Mouse (Mus musculus): ENCODE measurements around the gene Zfp993. TPM values are rescaled to one million over a fixed set of nuclear protein-coding genes. Genes with fewer than 3 reads are reported as not detected.
"Not testable (repeated sequence)": the region's sequence is repeated elsewhere in the genome, so short reads cannot be mapped to it uniquely, and the experiment has no call there.

Zfp993 gene
- 0.70 TPM for polyA plus RNA-seq (2012; fragmentation: generic; extraction: Trizol)

- not testable (repeated sequence) for H3K79me2 ChIP-seq (ENCODE audit: control insufficient read depth, insufficient read depth); H3K36me3 ChIP-seq (ENCODE audit: control insufficient read depth, insufficient read depth); H3K4me3 ChIP-seq; H3K27me3 ChIP-seq (ENCODE audit: control insufficient read depth, insufficient read depth, insufficient read length); H3ac ChIP-seq (ENCODE audit: control insufficient read depth, insufficient read length); H3K4me2 ChIP-seq (ENCODE audit: low read depth)
Measured at GRCm38 (mm10) chr4:146610774-146611400, at the start of gene Zfp993. TSS of gene Zfp993 (plus strand) at chr4:146610961.

- H3K36me3 ChIP-seq (ENCODE audit: control insufficient read depth, insufficient read depth); H3K79me2 ChIP-seq (ENCODE audit: control insufficient read depth, insufficient read depth); H3ac ChIP-seq (ENCODE audit: control insufficient read depth, insufficient read length); H3K27me3 ChIP-seq (ENCODE audit: control insufficient read depth, insufficient read depth, insufficient read length); H3K4me2 ChIP-seq (ENCODE audit: low read depth); H3K4me3 ChIP-seq: not testable (repeated sequence)
Measured at GRCm38 (mm10) chr4:146579905-146580873, 30.6 kb upstream of the Zfp993 start.

- H3ac ChIP-seq (ENCODE audit: control insufficient read depth, insufficient read length); H3K27me3 ChIP-seq (ENCODE audit: control insufficient read depth, insufficient read depth, insufficient read length); H3K4me3 ChIP-seq; H3K4me2 ChIP-seq (ENCODE audit: low read depth); H3K79me2 ChIP-seq (ENCODE audit: control insufficient read depth, insufficient read depth); H3K36me3 ChIP-seq (ENCODE audit: control insufficient read depth, insufficient read depth): not testable (repeated sequence)
Measured at GRCm38 (mm10) chr4:146603578-146604399, 7.0 kb upstream of the Zfp993 start.

- H3K27me3 ChIP-seq (ENCODE audit: control insufficient read depth, insufficient read depth, insufficient read length); H3K4me2 ChIP-seq (ENCODE audit: low read depth); H3ac ChIP-seq (ENCODE audit: control insufficient read depth, insufficient read length); H3K4me3 ChIP-seq; H3K36me3 ChIP-seq (ENCODE audit: control insufficient read depth, insufficient read depth); H3K79me2 ChIP-seq (ENCODE audit: control insufficient read depth, insufficient read depth): not testable (repeated sequence)
Measured at GRCm38 (mm10) chr4:146644367-146644766, 33.6 kb downstream of the Zfp993 start.

- not testable (repeated sequence) for H3K4me2 ChIP-seq (ENCODE audit: low read depth)
Measured at GRCm38 (mm10) chr4:146649641-146650040, 38.9 kb downstream of the Zfp993 start.

GRCm38 (mm10) chr4:146650115-146650514, 39.4 kb downstream of the Zfp993 start:
- not testable (repeated sequence) for H3K4me3 ChIP-seq

More at GRCm38 (mm10) chr4:146649641-146650040, 38.9 kb downstream of the Zfp993 start:
- not testable (repeated sequence) for H3K79me2 ChIP-seq (ENCODE audit: control insufficient read depth, insufficient read depth); H3K27me3 ChIP-seq (ENCODE audit: control insufficient read depth, insufficient read depth, insufficient read length); H3K4me3 ChIP-seq; H3ac ChIP-seq (ENCODE audit: control insufficient read depth, insufficient read length); H3K36me3 ChIP-seq (ENCODE audit: control insufficient read depth, insufficient read depth)

GRCm38 (mm10) chr4:146650639-146651038, 39.9 kb downstream of the Zfp993 start:
- not testable (repeated sequence) for H3K4me3 ChIP-seq; H3ac ChIP-seq (ENCODE audit: control insufficient read depth, insufficient read length); H3K79me2 ChIP-seq (ENCODE audit: control insufficient read depth, insufficient read depth); H3K36me3 ChIP-seq (ENCODE audit: control insufficient read depth, insufficient read depth); H3K4me2 ChIP-seq (ENCODE audit: low read depth); H3K27me3 ChIP-seq (ENCODE audit: control insufficient read depth, insufficient read depth, insufficient read length)

More at GRCm38 (mm10) chr4:146650115-146650514, 39.4 kb downstream of the Zfp993 start:
- H3K36me3 ChIP-seq (ENCODE audit: control insufficient read depth, insufficient read depth); H3ac ChIP-seq (ENCODE audit: control insufficient read depth, insufficient read length); H3K79me2 ChIP-seq (ENCODE audit: control insufficient read depth, insufficient read depth); H3K4me2 ChIP-seq (ENCODE audit: low read depth); H3K27me3 ChIP-seq (ENCODE audit: control insufficient read depth, insufficient read depth, insufficient read length): not testable (repeated sequence)

Other genes starting within 250 kb of the Zfp993 start
- gene Zfp992, start 161.9 kb upstream of the Zfp993 start, polyA plus RNA-seq (2012; fragmentation: generic; extraction: Trizol), result 1.0 TPM
- gene Zfp981, start 108.9 kb upstream of the Zfp993 start, polyA plus RNA-seq (2012; fragmentation: generic; extraction: Trizol), result 0.06 TPM